Mouse (Mus musculus): Measurements from ENCODE around the gene Bola1.

- TF ChIP-seq CTCF (IDR thresholded peaks at IDR 0.05; ENCODE audit: low read depth, low read length) (no peak), POLR2A (IDR thresholded peaks at IDR 0.05; ENCODE audit: borderline replicate concordance, low read depth, low read length) (no peak)
Observed at GRCm38 (mm10) chr3:96251787-96252186, 32.3 kb upstream of the Bola1 start.

All from bone marrow macrophage, adult 2 months (primary cell).